Mouse (Mus musculus) cerebellum, adult 2 months (tissue): ENCODE results near the gene Sema4b. TPM values are rescaled to one million over a fixed set of nuclear protein-coding genes. Genes with fewer than 3 reads are reported as not detected.
A peak's percentile ranks its signal among the peaks of the same experiment; 100 is the strongest.

ENCODE experiments used
- DNase-seq, 2 experiments: peaks; one replicate each; pipeline ENCODE4 v3.0.0; 2021
- H3K27ac ChIP-seq: fragments of 200-500 bp; 2 replicates; pipeline ENCODE4 v1.5.1; 2012; ENCODE audit warnings: low read length, control low read depth, inconsistent platforms; ENCODE audit not compliant: insufficient read depth
- H3K27me3 ChIP-seq: fragments of 200-500 bp; 2 replicates; pipeline ENCODE4 v1.6.1; 2012; ENCODE audit warnings: inconsistent platforms, mild to moderate bottlenecking, low read length, moderate library complexity; ENCODE audit not compliant: control insufficient read depth, insufficient read depth
- H3K4me1 ChIP-seq: fragments of 200-500 bp; 2 replicates; pipeline ENCODE4 v1.6.1; 2011; ENCODE audit warnings: low read length; ENCODE audit not compliant: control insufficient read depth, insufficient read depth
- H3K4me3 ChIP-seq: fragments of 200-500 bp; replicated peaks from 2 replicates; pipeline ENCODE3; 2011; ENCODE audit warnings: mild to moderate bottlenecking, low read depth, low read length, control low read depth; ENCODE audit not compliant: insufficient read depth
- CTCF ChIP-seq: fragments of 200-500 bp; IDR thresholded peaks from 2 replicates; pipeline ENCODE4 v1.5.1; 2011; ENCODE audit warnings: low read depth, mild to moderate bottlenecking, control low read depth, low read length, moderate library complexity, borderline replicate concordance; ENCODE audit not compliant: insufficient read depth
- POLR2A ChIP-seq: fragments of 200-500 bp; IDR thresholded peaks from 2 replicates; pipeline ENCODE4 v1.6.1; 2011; ENCODE audit warnings: low read length, control low read depth, borderline replicate concordance; ENCODE audit not compliant: insufficient read depth
- WGBS: fragments of 180-500 bp; shearing (Covaris S2); methylation state at CpG from one replicate; pipeline ENCODE4 v1.1.7; 2018; 5-methylcytosine and 5-hydroxymethylcytosine counted together
- polyA plus RNA-seq: library from polyadenylated mRNA; depleted of rRNA; stranded (reverse); fragments of >200 nt; gene quantifications from 2 replicates; pipeline ENCODE4 v1.2.3, GENCODE M21; 2012

Sema4b gene
- polyA plus RNA-seq, 1 experiment: 10.7 TPM

DNA sequence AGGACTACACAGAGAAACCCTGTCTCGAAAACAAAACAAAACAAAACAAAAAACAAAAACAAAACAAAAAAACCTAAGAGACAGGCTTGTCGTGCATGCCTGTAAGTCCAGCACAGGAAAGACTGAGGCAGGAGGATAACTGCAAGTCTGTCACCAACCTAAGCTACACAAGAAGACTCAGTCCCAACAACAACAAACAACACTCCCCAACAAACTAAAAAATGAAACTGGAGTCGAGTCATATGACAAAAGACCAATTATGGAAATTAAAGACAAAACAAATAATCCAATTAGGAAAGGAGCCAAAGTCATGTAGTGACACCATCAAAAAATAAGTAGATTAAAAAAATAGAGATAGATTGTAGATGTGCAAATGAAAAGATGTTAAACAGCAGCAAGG, 6.4 kb upstream of the Sema4b start:
- DNase-seq: no peak
- TF ChIP-seq CTCF: no peak
- TF ChIP-seq POLR2A: no peak
- H3K4me1 ChIP-seq: no peaks in the 10 kb centered on the region
- H3K27me3 ChIP-seq: no peaks in the 10 kb centered on the region
- WGBS: 75% methylated on average over 3 of the region's 3 CpGs
- no peak overlapping the region for H3K4me3 ChIP-seq
- H3K27ac ChIP-seq: no peak overlapping the region

DNA sequence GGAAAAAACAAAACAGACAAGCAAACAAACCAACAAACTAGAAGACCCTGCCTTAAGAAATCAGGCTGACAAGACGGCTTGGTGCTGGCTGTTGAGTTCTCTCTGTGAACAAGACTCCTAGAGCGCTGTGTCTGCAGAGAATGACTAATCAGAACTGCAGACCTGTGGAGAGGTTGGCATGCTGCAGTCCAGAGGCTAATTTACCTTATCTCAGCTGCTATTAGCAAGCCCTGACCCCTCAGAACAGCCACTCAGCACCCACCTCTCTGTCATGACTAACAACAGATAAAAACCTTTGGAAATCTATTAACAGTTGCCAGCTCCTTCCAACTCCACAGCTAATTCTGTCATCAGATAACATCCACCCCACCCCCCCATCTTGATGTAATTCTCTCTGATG, 5.6 kb upstream of the Sema4b start:
- no peak for DNase-seq
- 73% methylated on average over 2 of the region's 2 CpGs for WGBS
- H3K27ac ChIP-seq: no peak overlapping the region
- H3K27me3 ChIP-seq: no peaks in the 10 kb centered on the region
- H3K4me1 ChIP-seq: no peaks in the 10 kb centered on the region
- TF ChIP-seq CTCF: no peak
- no peak for TF ChIP-seq POLR2A
- no peak overlapping the region for H3K4me3 ChIP-seq

DNA sequence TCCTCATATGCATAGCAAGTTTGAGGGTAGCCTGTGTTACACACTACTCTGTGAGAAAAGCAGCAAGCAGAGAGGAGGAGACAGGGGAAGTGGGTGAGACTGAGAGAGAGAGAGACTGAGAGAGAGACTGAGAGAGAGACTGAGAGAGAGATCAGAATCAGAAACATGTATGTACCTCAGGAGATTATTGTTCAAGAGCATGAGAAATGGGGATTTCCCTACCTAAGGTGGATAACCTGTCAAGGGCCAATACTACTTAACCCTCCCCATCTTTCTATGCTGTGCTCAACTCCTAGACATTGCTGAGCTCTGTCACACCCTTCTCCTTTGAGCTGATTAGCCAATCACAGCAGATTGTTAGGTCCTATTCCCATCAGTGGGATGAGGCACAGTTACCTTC, 4.5 kb upstream of the Sema4b start:
- Histone ChIP-seq H3K4me3 (no peak overlapping the region), H3K27ac (no peak overlapping the region), H3K27me3 (no peaks in the 10 kb centered on the region), H3K4me1 (no peaks in the 10 kb centered on the region)
- TF ChIP-seq POLR2A (no peak), CTCF (no peak)
- DNase-seq: no peak

DNA sequence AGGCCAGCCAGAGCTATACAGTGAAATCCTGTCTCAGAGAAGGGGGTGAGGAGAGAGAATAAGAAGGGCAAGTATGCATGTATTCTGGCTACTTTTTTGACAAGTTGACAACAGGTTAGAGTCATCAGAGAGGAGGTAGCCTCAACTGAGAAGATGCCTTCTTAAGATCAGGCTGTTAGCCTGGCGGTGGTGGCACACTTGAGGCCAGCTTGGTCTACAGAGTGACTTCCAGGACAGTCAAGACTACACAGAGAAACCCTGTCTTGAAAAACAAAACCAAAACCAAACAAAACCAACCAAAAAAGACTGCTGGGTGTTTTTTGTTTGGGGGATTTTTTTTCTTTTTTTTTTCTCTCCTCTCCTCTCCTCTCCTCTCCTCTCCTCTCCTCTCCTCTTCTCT, 3.2 kb upstream of the Sema4b start:
- no peak overlapping the region for H3K27ac ChIP-seq
- WGBS: 100% methylated on average over 1 of the region's 1 CpGs
- TF ChIP-seq POLR2A: no peak
- TF ChIP-seq CTCF: no peak
- no peak overlapping the region for H3K4me3 ChIP-seq
- peaks cover 3% of the 10 kb centered on the region; the same call in 1 of the 2 replicates for H3K4me1 ChIP-seq
- DNase-seq: no peak
- no peaks in the 10 kb centered on the region for H3K27me3 ChIP-seq

DNA sequence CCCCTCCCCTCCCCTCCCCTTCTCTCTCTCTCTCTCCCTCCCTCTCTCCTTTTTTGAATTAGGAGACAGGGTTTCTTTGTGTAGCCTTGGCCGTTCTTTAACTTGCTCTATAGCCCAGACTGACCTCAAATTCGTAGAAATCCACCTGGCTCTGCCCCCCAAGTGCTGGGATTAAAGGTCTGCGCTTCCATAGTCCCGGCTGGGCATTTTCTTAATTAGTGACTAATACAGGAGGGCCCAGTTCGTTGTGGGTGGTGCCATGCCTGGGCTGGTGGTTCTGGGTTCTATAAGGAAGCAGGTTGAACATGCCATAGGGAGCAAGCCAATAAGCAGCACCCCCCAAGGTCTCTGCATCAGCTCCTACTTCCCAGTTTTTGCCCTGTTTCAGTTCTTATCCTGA, 2.7 kb upstream of the Sema4b start:
- no peak for TF ChIP-seq CTCF
- no peak for TF ChIP-seq POLR2A
- Histone ChIP-seq H3K4me3 (no peak overlapping the region), H3K27me3 (no peaks in the 10 kb centered on the region), H3K27ac (no peak overlapping the region), H3K4me1 (peaks cover 3% of the 10 kb centered on the region; the same call in 1 of the 2 replicates)
- WGBS: 57% methylated on average over 5 of the region's 5 CpGs
- no peak for DNase-seq

DNA sequence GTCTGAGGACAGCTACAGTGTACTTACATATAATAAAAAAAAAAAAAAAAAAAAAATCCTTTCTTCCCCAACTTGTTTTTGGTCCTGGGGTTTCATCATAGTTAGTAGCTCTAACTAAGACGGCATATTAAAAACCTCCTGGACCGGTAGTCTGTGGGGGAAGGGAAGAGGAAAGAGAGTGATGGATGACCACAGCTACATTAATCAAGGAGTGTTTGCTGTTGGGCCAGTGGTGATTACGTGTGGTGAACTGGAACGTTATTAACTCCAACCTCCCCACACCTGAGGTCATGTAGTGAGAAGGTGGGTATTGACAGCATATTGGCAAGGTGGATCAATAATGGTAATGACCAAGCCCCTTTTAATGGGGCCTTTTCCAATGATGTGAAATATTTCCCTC, 2.1 kb upstream of the Sema4b start:
- H3K27me3 ChIP-seq: no peaks in the 10 kb centered on the region
- no peak overlapping the region for H3K27ac ChIP-seq
- no peak overlapping the region for H3K4me3 ChIP-seq
- H3K4me1 ChIP-seq: peaks cover 3% of the 10 kb centered on the region; the same call in 1 of the 2 replicates
- 91% methylated on average over 4 of the region's 4 CpGs for WGBS
- DNase-seq: no peak
- TF ChIP-seq CTCF: no peak
- TF ChIP-seq POLR2A: no peak

DNA sequence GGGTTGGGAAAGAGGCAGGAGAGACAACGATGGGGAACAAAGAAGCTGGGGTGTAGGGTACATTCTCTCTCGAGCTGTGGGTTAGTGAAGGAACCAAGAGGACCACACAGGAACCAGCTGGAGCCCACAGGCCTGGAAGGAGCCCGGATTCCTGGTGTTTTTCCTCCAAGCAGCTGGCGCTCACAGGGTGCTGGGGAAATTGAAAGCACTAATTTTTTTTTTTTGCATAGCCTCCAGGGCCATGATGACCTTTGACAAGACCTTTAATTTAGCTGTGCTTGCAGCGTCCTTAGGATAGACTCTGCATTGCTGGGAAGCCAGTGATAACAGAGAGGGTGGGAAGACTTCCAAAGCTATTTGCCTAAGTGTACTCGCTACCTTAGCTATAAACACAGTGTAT, 1.7 kb upstream of the Sema4b start:
- WGBS: 84% methylated on average over 6 of the region's 6 CpGs
- H3K27me3 ChIP-seq: no peaks in the 10 kb centered on the region
- TF ChIP-seq CTCF: no peak
- no peak for TF ChIP-seq POLR2A
- H3K4me1 ChIP-seq: peaks cover 3% of the 10 kb centered on the region; the same call in 1 of the 2 replicates
- no peak overlapping the region for H3K27ac ChIP-seq
- H3K4me3 ChIP-seq: no peak overlapping the region
- DNase-seq: no peak

DNA sequence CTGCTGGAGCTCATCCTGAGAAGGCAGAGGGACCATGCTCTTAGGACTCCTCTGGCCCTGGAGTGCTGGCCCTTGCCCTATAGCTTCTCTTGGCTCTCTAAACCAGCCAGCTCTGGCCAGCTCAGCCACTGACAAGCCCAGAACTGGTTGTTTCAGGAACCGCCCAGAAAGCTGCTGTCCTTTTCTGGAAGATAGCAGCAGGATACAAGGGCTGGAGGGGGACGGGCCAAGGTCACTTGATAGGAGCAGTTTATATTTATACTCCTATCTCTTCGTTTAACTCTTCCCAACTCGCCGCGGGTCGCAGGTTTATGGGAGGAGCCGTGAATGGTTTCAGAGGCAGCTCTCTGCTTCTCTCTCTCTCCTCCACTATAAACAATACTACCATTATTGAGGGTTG, 620 bp upstream of the Sema4b start:
- no peak overlapping the region for H3K27ac ChIP-seq
- 30% methylated on average over 8 of the region's 8 CpGs for WGBS
- no peak for DNase-seq
- H3K27me3 ChIP-seq: no peaks in the 10 kb centered on the region
- H3K4me3 ChIP-seq: no peak overlapping the region
- H3K4me1 ChIP-seq: peaks cover 3% of the 10 kb centered on the region; the same call in 1 of the 2 replicates
- TF ChIP-seq CTCF (no peak), POLR2A (no peak)

DNA sequence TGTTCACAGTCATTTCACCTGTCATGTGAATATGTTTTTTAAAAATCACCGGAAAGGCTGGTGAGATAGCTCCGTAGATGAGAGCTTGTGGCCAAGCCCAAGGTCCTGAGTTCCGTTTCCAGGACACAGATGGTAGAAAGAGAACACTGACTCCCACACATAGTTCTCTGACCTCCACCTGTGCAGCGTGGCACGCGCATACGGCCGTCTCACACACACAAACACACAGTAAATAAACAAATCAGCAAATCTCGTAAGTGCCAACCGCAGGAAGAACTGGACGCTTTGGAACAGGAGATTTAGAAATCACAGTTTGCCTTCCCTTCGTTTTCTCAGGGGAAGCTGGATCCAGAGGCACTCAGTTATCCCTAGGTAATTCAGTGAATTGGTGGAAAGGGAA, 860 bp downstream of the Sema4b start:
- 57% methylated on average over 12 of the region's 12 CpGs for WGBS
- TF ChIP-seq CTCF: no peak
- no peak for TF ChIP-seq POLR2A
- peak; percentile 29 to 37 for DNase-seq
- H3K4me1 ChIP-seq: peaks cover 3% of the 10 kb centered on the region; the same call in 1 of the 2 replicates
- no peaks in the 10 kb centered on the region for H3K27me3 ChIP-seq
- H3K27ac ChIP-seq: peak overlapping the region; percentile 26; the same call in 1 of the 2 replicates
- H3K4me3 ChIP-seq: peak overlapping the region; percentile 60
